Mouse (Mus musculus) stomach, postnatal 0 days (tissue): ENCODE measurements around the gene Zfp712.

Experiments
- CTCF ChIP-seq: IDR thresholded peaks from 2 replicates; pipeline ENCODE4 v1.5.1; 2016; ENCODE audit warnings: antibody characterized with exemption, low read depth, mild to moderate bottlenecking, moderate library complexity
- EP300 ChIP-seq: optimal IDR thresholded peaks from 2 replicates; pipeline ENCODE3; 2016; ENCODE audit warnings: antibody characterized with exemption

DNA sequence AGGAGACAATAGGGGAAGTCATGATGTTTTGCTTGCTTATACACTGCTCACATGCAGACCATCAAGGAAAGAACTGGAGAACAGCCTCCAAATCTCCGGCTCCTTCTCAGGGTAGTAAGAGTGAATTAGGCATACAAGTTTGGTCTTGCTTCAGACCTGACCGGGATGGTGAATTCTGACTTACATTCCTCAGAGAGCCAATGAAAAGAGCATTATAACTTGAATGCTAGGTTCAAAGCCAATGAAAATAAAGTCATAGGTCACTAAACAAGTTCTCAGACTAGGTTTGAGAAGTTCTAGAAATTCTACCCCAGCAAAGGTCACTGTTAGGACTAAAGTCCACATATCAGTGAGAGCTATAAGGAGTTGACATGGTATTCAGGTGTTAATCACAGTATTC lies 16.3 kb upstream of the Zfp712 start:
- TF ChIP-seq CTCF (no peak), EP300 (no peak)
